Mouse (Mus musculus): Measurements from ENCODE around the gene Olfr1306.

Gene Olfr1306

GRCm38 (mm10) chr2:111916171-111916570 lies at the start of gene Olfr1306:
Olfr1306 (minus strand) TSS chr2:111916271.
- no peak for DNase-seq (ENCODE audit: low read depth, low spot score)

DNA sequence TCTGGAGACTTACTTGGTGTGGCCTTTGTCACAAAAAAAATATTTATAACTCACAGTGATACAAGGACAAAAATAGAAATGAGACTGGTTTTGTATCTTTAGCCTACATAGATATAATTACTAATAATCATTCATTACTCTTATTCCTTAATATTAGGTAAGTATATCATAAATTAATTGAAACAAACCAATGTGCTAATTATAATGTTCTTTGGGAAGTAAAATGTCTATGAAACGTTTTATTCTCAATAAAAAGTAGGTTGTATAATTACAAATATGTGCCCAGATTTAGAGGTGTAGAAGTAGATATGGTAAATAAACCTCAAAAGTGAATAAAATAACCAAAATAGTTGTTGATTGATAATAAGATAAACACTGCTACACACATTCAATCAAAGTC lies 48.8 kb upstream of the Olfr1306 start, which contains the start of gene Olfr1308:
Gene Olfr1308, minus strand, starts transcription at position 101 of the 400 bp plus-strand sequence.
- no peak for DNase-seq (ENCODE audit: low read depth, low spot score)

GRCm38 (mm10) chr2:111949340-111949739 lies 33.3 kb upstream of the Olfr1306 start, which contains the start of gene Olfr1307:
Olfr1307 (minus strand) TSS chr2:111949440.
- no peak for DNase-seq (ENCODE audit: low read depth, low spot score)

GRCm38 (mm10) chr2:111877049-111877448 lies 39.0 kb downstream of the Olfr1306 start, which contains the start of gene Olfr1305:
Olfr1305 (minus strand) TSS chr2:111877149.
- no peak for DNase-seq (ENCODE audit: low read depth, low spot score)

Data from brain, embryonic 18.5 days (tissue).